In the genomic region with DNA sequence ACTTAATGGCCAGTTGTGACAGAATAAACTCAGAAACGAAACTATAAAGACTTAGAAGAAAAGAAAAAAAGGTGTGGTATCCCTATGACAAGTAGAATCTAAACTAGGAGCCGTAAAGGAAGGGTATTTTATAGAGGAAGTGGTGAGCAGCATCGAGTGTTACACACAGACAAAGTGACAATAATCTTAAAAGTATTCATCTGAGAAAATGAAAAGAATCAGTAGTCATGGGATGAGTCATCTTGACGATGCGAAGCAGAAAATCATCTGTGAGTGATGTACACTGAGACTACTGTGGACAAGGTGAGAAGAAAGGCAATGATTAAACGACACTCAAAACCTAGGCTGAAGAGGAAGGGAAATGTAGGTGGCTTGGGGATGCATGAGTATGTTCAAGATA, we compare ENCODE assay signal across 20 mouse cellular contexts. TPM values are rescaled to one million over a fixed set of nuclear protein-coding genes. Genes with fewer than 3 reads are reported as not detected.
DNase-seq lines count a peak whose midpoint lies in the region; ATAC-seq lines count a peak whose summit lies in the region.
"Had no signal": no experiment of that assay in that cellular context is flagged by ENCODE, and none has a peak within 500 bp of the region (broad histone marks: within the 10 kb centered on the region; RNA-seq: fewer than 3 reads in every experiment).

No protein-coding gene starts in this region.

- ATAC-seq in CD4-positive, CD25-positive, alpha-beta regulatory T cell, adult 4 months, result peak; percentile 93
- peak; percentile 88 for ATAC-seq in activated CD4-positive, CD25-positive, alpha-beta regulatory T cell, adult 4 months
- ATAC-seq in megakaryocyte, adult 5-6 weeks (ENCODE audit: poor library complexity, severe bottlenecking), result peak; percentile 82
- peak; percentile 83 for ATAC-seq in neutrophil, adult 5-6 weeks (ENCODE audit: extremely low read depth, insufficient number of reproducible peaks, low FRiP score, poor library complexity, severe bottlenecking)
- ATAC-seq: forebrain, embryonic 13.5 days had no signal

- DNase-seq in layer of hippocampus, postnatal 25 days (ENCODE audit: extremely low spot score in 1 of 2, low spot score in 1 of 2), result no peak
- no peak for DNase-seq in right cerebral cortex, adult 2 months (ENCODE audit: low spot score in 2 of 2)
- no peak for DNase-seq in retina, postnatal 1 day
- DNase-seq in kidney, adult 8-10 months, result no peak
- DNase-seq: adrenal gland, postnatal 14 days; cerebellum, adult 11-12 months; cerebellum, postnatal 10 days; gastrocnemius, postnatal 25 days; heart, postnatal 10 days; kidney, adult 18-20 months; kidney, postnatal 4 days; liver; lung, adult 2 months; lung, postnatal 10 days; thymus, postnatal 14 days had no signal

RNA-seq across cellular contexts. Expression of a gene that starts 36.4 kb away (rescaled TPM):
- polyA plus RNA-seq in CD4-positive, CD25-positive, alpha-beta regulatory T cell, adult 4 months (2017; shearing (Covaris generic)), result 1 to 10 TPM; 2.1 to 2.8 TPM
- polyA plus RNA-seq in activated CD4-positive, CD25-positive, alpha-beta regulatory T cell, adult 4 months (2017; shearing (Covaris generic)), result 1 to 10 TPM; 2.3 to 2.4 TPM
- total RNA-seq in megakaryocyte, adult 5-6 weeks (2015), result 9.5 and 10.7 TPM in 2 replicates
- total RNA-seq in megakaryocyte, adult 5-6 weeks (2017), result 7.0 and 8.5 TPM in 2 replicates
- total RNA-seq in neutrophil, adult 5-6 weeks (2017), result 86.6 and 86.9 TPM in 2 replicates
- total RNA-seq in layer of hippocampus, postnatal 25 days (2021), result 1 to 10 TPM; 1.2 to 1.4 TPM
